ENCODE assay signal across 18 mouse cellular contexts in genomic region chr13:57980679-57981078, GRCm38 (mm10).
A peak's percentile ranks its signal among the peaks of the same experiment; 100 is the strongest.
DNase-seq lines count a peak whose midpoint lies in the region; ATAC-seq and TF ChIP-seq lines count a peak whose summit lies in the region.
"Had no signal": no experiment of that assay in that cellular context is flagged by ENCODE, and none has a peak within 500 bp of the region (broad histone marks: within the 10 kb centered on the region; RNA-seq: fewer than 3 reads in every experiment).

No protein-coding gene starts in this region.

- no peak for DNase-seq in forebrain, postnatal 0 days
- no peak for DNase-seq in hindbrain, postnatal 0 days (ENCODE audit: low spot score)
- no peak for DNase-seq in neural tube, embryonic 10.5 days (ENCODE audit: extremely low spot score, low spot score)
- DNase-seq in midbrain, embryonic 14.5 days, result peak; percentile 48
- DNase-seq: cerebellum, postnatal 10 days; heart, adult 2 months; kidney, adult 2 months; kidney, postnatal 25 days; lung, postnatal 14 days; right cerebral cortex, adult 18-20 months; thymus, postnatal 36 days had no signal

- TF ChIP-seq CTCF in forebrain, postnatal 0 days (IDR thresholded peaks at IDR 0.05; ENCODE audit: low read depth), result no peak
- no peak for TF ChIP-seq CTCF in hindbrain, postnatal 0 days (IDR thresholded peaks at IDR 0.05; ENCODE audit: low read depth)

- H3K27ac ChIP-seq in forebrain, embryonic 13.5 days, result no peak overlapping the region; the same call in 1 of the 2 replicates
- no peak overlapping the region for H3K27ac ChIP-seq in forebrain, postnatal 0 days (ENCODE audit: low read depth, low read length)
- H3K27ac ChIP-seq in hindbrain, embryonic 13.5 days, result 0 out of 2 replicates have a peak overlapping the region, but pooled peaks have one; percentile 66
- H3K27ac ChIP-seq in hindbrain, postnatal 0 days, result no peak overlapping the region
- peak overlapping the region; percentile 19; the same call in 1 of the 2 replicates for H3K27ac ChIP-seq in neural tube, embryonic 13.5 days (replicated peaks)
- H3K27ac ChIP-seq in midbrain, embryonic 14.5 days (replicated peaks; ENCODE audit: low read depth, low read length), result no peak overlapping the region
- H3K27ac ChIP-seq: heart, adult 2 months; limb, embryonic 15.5 days; stomach, embryonic 15.5 days had no signal

- no peaks in the 10 kb centered on the region for H3K36me3 ChIP-seq in forebrain, embryonic 13.5 days (ENCODE audit: poor library complexity, severe bottlenecking)
- no peaks in the 10 kb centered on the region for H3K36me3 ChIP-seq in forebrain, postnatal 0 days (ENCODE audit: insufficient read depth)
- H3K36me3 ChIP-seq in hindbrain, embryonic 13.5 days, result no peaks in the 10 kb centered on the region
- H3K36me3 ChIP-seq in hindbrain, postnatal 0 days (ENCODE audit: insufficient read depth, low read length), result no peaks in the 10 kb centered on the region
- no peaks in the 10 kb centered on the region for H3K36me3 ChIP-seq in neural tube, embryonic 13.5 days
- H3K36me3 ChIP-seq in midbrain, embryonic 14.5 days (ENCODE audit: control insufficient read depth, insufficient read depth, low read length), result no peaks in the 10 kb centered on the region
- H3K36me3 ChIP-seq: limb, embryonic 15.5 days; stomach, embryonic 15.5 days had no signal

- 0 out of 2 replicates have a peak, but pooled peaks cover 4% of the 10 kb centered on the region for H3K27me3 ChIP-seq in forebrain, embryonic 13.5 days
- H3K27me3 ChIP-seq in forebrain, postnatal 0 days (ENCODE audit: insufficient read depth, low read length), result peaks cover 5% of the 10 kb centered on the region; the same call in 1 of the 2 replicates
- no peaks in the 10 kb centered on the region for H3K27me3 ChIP-seq in hindbrain, embryonic 13.5 days
- H3K27me3 ChIP-seq in hindbrain, postnatal 0 days (ENCODE audit: insufficient read depth, low read length), result no peaks in the 10 kb centered on the region
- no peaks in the 10 kb centered on the region for H3K27me3 ChIP-seq in neural tube, embryonic 13.5 days
- H3K27me3 ChIP-seq in midbrain, embryonic 14.5 days (ENCODE audit: control insufficient read depth, insufficient read depth, low read length), result no peaks in the 10 kb centered on the region
- H3K27me3 ChIP-seq: limb, embryonic 15.5 days; stomach, embryonic 15.5 days had no signal

- peak overlapping the region; percentile 32 for H3K4me2 ChIP-seq in forebrain, embryonic 13.5 days
- no peak overlapping the region for H3K4me2 ChIP-seq in forebrain, postnatal 0 days (ENCODE audit: low read depth)
- no peak overlapping the region for H3K4me2 ChIP-seq in hindbrain, embryonic 13.5 days
- H3K4me2 ChIP-seq in hindbrain, postnatal 0 days (ENCODE audit: low read depth, low read length), result no peak overlapping the region
- no peak overlapping the region for H3K4me2 ChIP-seq in neural tube, embryonic 13.5 days
- no peak overlapping the region for H3K4me2 ChIP-seq in midbrain, embryonic 14.5 days (ENCODE audit: low read length)
- H3K4me2 ChIP-seq: limb, embryonic 15.5 days; stomach, embryonic 15.5 days had no signal

- no peak overlapping the region for H3K4me3 ChIP-seq in forebrain, embryonic 13.5 days
- H3K4me3 ChIP-seq in forebrain, postnatal 0 days (ENCODE audit: low read depth, low read length), result no peak overlapping the region
- no peak overlapping the region for H3K4me3 ChIP-seq in hindbrain, embryonic 13.5 days
- H3K4me3 ChIP-seq in hindbrain, postnatal 0 days (ENCODE audit: low read length), result no peak overlapping the region
- H3K4me3 ChIP-seq in neural tube, embryonic 13.5 days, result no peak overlapping the region
- no peak overlapping the region for H3K4me3 ChIP-seq in midbrain, embryonic 14.5 days (replicated peaks; ENCODE audit: low read depth, low read length)
- H3K4me3 ChIP-seq: heart, adult 2 months; limb, embryonic 15.5 days; stomach, embryonic 15.5 days had no signal

- WGBS in forebrain, embryonic 13.5 days, result 39% methylated on average over 9 of the region's 9 CpGs
- 28% methylated on average over 9 of the region's 9 CpGs for WGBS in forebrain, postnatal 0 days
- 53% methylated on average over 9 of the region's 9 CpGs for WGBS in hindbrain, embryonic 13.5 days
- WGBS in hindbrain, postnatal 0 days, result 44% methylated on average over 9 of the region's 9 CpGs
- 42% methylated on average over 9 of the region's 9 CpGs for WGBS in neural tube, embryonic 13.5 days
- WGBS in midbrain, embryonic 14.5 days, result 56% methylated on average over 9 of the region's 9 CpGs

- H3K9me3 ChIP-seq in forebrain, embryonic 13.5 days (replicated peaks), result no peaks in the 10 kb centered on the region
- no peaks in the 10 kb centered on the region for H3K9me3 ChIP-seq in forebrain, postnatal 0 days (ENCODE audit: low read length)
- 0 out of 2 replicates have a peak, but pooled peaks cover 4% of the 10 kb centered on the region for H3K9me3 ChIP-seq in hindbrain, embryonic 13.5 days
- H3K9me3 ChIP-seq in hindbrain, postnatal 0 days (ENCODE audit: low read length), result no peaks in the 10 kb centered on the region
- no peaks in the 10 kb centered on the region for H3K9me3 ChIP-seq in neural tube, embryonic 13.5 days
- no peaks in the 10 kb centered on the region for H3K9me3 ChIP-seq in midbrain, embryonic 14.5 days (ENCODE audit: control insufficient read depth, low read length)
- H3K9me3 ChIP-seq: limb, embryonic 15.5 days; stomach, embryonic 15.5 days had no signal

- ATAC-seq in forebrain, embryonic 13.5 days, result no peak
- no peak for ATAC-seq in forebrain, postnatal 0 days
- no peak for ATAC-seq in hindbrain, embryonic 13.5 days (ENCODE audit: low FRiP score)
- ATAC-seq in hindbrain, postnatal 0 days, result no peak
- no peak for ATAC-seq in neural tube, embryonic 13.5 days (ENCODE audit: low read depth)
- ATAC-seq in midbrain, embryonic 14.5 days (ENCODE audit: low FRiP score, low TSS enrichment), result no peak
- ATAC-seq: hindbrain, embryonic 16.5 days; Patski had no signal

- peaks cover 28% of the 10 kb centered on the region for H3K4me1 ChIP-seq in forebrain, embryonic 13.5 days
- H3K4me1 ChIP-seq in forebrain, postnatal 0 days (ENCODE audit: insufficient read depth), result no peaks in the 10 kb centered on the region
- H3K4me1 ChIP-seq in hindbrain, embryonic 13.5 days (replicated peaks), result peaks cover 33% of the 10 kb centered on the region
- no peaks in the 10 kb centered on the region for H3K4me1 ChIP-seq in hindbrain, postnatal 0 days (ENCODE audit: insufficient read depth, low read length)
- peaks cover 33% of the 10 kb centered on the region; the same call in 1 of the 2 replicates for H3K4me1 ChIP-seq in neural tube, embryonic 13.5 days (replicated peaks)
- 0 out of 2 replicates have a peak, but pooled peaks cover 2% of the 10 kb centered on the region for H3K4me1 ChIP-seq in midbrain, embryonic 14.5 days (ENCODE audit: control insufficient read depth, insufficient read depth, low read length)

- no peak overlapping the region for H3K9ac ChIP-seq in forebrain, embryonic 13.5 days
- H3K9ac ChIP-seq in forebrain, postnatal 0 days, result no peak overlapping the region
- H3K9ac ChIP-seq in hindbrain, embryonic 13.5 days, result no peak overlapping the region
- H3K9ac ChIP-seq in hindbrain, postnatal 0 days (replicated peaks; ENCODE audit: low read length), result no peak overlapping the region
- no peak overlapping the region for H3K9ac ChIP-seq in neural tube, embryonic 13.5 days
- no peak overlapping the region for H3K9ac ChIP-seq in midbrain, embryonic 14.5 days (replicated peaks; ENCODE audit: low read length)
- H3K9ac ChIP-seq: limb, embryonic 15.5 days; stomach, embryonic 15.5 days had no signal

Comparison
In these comparisons a context has a peak if more than half of its experiments do, and no peak if none do; other contexts are left out.
1. H3K27ac ChIP-seq: peak in hindbrain, embryonic 13.5 days (single experiment) and neural tube, embryonic 13.5 days (single experiment); none in forebrain, embryonic 13.5 days (single experiment), forebrain, postnatal 0 days (single experiment), hindbrain, postnatal 0 days (single experiment) and midbrain, embryonic 14.5 days (single experiment).